Mouse (Mus musculus) heart, adult 8-10 months (tissue): ENCODE results near the gene Dock8. TPM values are rescaled to one million over a fixed set of nuclear protein-coding genes. Genes with fewer than 3 reads are reported as not detected.

Source experiments
- DNase-seq: peaks from one replicate; pipeline ENCODE4 v3.0.0; 2022; ENCODE audit warnings: low spot score
- total RNA-seq, 4 experiments: library from RNA; stranded (reverse); gene quantifications; 2 replicates each; pipeline ENCODE4 v1.2.4; 2022

Dock8 gene
- total RNA-seq, 4 experiments from 2014 or later = 17.9 to 22.7 (median 22.2) TPM

DNA sequence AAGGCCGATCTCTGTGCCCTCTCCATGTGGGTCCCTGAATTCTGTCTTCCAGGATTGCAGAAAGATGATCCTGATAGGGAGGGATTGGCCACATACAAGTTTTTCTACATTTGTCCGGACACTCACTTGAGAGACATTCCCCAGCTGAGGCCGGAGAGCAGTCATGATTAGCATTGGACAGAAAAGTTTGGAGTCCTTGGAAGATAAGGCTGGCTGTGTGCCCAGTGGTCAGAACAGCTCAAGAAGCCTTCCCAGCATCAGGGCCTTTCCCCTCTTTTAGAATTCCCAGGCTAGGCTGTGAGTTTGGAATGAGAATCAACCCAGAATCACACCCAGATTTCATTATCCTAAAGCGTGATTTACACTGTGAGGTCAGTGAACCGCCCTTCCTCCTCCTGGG lies 187.0 kb downstream of the Dock8 start:
- DNase-seq = peak; percentile 51

DNA sequence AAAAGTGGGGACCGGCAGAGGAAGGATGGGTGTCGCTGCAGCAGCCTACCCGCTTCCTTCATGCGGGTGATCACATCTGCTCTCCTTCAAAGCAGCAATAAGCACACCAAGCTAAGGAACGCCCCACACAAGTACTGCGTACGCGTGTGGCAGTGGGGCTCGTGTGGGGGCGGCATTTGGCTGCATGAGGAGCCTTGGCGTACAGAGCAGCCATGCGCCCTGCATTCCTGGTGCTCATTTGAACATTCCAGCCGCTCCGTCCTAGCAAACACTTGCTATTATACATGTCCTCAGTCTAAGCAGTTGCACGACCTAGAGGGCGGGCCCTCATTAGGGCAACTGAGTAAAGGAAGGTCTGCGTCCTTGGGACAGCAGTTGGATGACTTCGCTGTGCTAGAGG lies 188.3 kb downstream of the Dock8 start:
- DNase-seq = no peak

DNA sequence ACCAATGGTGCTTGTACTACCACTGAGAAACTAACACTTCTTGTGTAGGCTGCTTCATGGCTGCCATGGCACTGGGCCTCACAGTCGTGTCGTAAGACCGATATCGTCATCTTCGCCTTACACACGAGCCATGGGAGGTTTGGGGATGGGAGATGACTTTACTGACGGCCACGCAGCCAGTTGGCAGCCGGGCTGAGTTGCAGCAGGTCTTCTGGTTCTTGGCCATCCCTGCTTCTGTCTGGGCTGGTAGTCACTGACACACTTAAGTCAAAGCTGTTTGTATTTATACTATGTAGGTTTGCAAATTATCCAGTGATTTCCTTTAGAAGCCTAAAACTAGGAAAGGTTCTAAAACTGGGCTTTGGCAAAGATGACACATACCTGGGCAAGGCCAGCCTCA lies 194.4 kb downstream of the Dock8 start:
- DNase-seq = no peak

DNA sequence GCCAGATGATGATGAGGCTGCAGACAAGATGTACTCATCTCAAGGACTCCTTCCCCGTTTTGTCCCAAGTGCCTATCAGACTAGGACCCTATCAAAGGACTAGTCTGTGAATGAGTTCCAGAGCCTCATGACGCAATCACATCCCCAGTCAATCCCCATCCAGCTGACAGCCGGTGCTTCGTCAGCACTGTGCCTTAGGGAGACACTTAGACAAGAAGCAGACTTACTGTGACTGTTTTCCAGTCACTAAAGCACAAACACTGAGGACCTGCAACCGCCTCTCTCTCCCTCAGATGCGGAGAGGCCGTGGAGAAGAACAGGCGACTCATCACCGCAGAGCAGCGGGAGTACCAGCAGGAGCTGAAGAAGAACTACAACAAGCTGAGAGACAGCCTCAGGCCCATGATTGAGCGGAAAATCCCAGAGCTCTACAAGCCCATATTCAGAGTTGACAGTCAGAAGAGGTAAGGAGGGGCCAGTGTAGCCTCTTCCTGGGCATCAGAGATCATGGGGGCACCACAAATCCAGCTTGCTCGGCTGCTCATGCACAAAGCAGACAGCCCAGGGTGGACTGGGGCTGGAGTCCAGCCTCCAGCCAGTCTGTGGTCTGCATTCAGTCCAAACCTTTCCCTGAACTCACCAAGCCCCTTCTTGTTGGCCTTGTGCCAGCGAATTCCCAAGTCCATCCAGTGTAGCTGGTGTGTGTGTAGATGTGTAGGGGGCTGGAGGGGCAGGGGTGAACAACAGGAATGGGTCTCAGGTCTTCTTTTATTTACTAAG lies 200.9 kb downstream of the Dock8 start:
- no peak for DNase-seq

DNA sequence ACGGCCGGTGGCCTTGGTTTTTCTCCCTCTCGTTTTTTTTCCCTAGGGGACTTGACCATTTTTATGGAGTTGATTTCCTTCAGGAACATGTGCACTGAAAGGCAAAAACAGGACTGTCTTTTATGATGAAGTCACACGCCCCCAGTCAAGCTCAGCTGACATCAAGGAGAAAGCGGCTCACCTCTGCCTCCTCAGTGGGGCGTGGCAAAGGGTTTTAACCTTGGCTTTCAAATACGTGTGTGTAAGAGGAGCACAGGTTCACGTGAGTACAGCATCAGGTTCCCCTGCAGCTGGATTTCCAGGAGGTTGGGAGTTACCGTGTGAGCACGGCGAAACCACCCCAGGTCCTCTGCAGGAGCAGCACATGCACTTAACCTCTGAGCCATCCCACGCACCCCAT lies 203.7 kb downstream of the Dock8 start:
- DNase-seq = no peak

DNA sequence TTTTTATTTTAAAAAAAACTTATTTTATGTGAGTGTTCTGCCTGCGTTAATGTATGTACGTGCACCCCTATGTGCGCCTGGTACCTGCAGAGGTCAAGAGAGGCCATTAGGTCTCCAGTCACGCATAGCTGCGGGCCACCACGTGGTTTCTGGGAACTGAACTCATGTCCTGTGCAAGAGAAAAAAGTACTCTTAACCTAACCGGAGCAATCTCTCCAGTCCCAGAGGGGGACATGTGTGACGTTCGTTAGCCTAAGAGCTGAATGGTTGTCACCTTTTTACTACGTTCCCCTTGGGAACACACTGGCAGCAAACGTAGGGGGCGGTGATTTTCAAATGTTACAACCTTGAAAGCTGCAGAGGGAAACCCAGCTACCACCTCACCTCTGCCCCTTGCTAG lies 207.6 kb downstream of the Dock8 start:
- no peak for DNase-seq

DNA sequence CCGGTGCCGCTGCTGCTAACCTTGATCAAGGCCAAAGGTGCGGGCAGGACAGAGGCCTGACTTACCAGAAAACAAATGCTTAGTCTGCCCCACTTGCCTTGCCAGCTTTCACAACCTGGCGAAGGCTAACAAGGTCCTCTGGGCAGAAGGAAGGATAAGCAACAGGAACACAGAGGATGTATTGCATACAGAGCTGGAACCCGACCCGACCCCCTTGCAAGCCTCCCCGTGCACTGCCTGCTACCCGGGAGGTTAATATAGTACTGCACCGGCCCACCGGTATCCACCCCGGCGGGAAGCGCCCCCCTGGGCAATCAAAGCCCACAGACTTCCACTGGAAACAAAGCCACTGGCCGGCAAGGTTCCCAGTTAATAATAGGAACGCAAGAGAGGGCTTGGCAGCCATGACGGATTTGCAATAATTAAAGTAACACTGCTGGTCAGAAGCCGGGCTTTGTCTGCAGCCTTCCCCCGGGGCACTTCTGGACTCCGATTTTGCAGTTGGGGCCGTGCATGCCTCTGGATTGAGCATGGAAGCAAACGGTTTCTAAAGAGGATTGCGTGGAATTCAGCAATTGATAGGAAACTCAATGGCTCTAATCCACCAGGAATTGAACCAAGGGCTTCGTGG lies 208.5 kb downstream of the Dock8 start:
- peak; percentile 25 for DNase-seq

DNA sequence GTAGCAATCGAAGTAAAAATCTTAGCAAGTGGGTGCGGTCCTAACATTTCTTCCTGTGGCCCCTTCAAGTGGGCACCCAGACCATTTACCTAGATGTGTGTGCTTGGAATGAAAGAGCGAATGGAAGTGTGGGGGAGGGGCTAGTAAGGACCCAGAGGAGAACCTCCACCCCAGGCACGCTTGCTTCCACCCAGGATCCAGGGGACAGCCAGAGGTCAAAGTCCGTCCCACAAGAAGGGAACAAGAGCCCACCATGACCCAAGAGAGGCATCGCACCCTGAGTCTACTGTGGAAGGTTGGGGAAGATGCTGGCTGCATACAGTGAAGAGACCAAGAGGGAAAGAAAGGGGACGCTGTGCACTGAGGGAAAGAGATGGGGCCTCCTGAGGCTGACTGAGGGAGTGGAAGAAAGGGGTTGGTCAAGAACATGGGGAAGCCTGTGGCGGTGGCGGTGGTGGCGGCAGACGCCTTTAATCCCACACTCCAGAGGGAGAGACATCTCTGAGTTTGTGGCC lies 209.3 kb downstream of the Dock8 start:
- DNase-seq = no peak

DNA sequence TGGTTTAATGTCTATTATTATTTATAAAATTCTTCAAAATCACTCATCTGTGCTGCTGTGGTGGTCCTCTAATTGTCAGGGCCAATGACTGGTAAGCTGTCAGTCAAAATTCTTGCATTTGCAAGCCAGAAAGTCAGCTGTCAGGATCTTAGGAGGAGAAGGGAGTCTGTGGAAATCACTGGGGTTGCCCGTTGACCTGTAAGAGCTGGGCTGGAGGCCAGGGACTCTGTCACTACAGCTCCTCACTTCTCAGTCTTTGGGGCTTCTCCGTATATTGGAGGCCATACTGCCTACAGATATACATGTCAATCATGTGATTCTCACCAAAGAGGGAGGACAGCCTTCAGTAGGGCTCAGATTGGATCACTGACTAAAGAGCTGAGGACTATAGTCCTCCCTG lies 221.3 kb downstream of the Dock8 start:
- DNase-seq = no peak

DNA sequence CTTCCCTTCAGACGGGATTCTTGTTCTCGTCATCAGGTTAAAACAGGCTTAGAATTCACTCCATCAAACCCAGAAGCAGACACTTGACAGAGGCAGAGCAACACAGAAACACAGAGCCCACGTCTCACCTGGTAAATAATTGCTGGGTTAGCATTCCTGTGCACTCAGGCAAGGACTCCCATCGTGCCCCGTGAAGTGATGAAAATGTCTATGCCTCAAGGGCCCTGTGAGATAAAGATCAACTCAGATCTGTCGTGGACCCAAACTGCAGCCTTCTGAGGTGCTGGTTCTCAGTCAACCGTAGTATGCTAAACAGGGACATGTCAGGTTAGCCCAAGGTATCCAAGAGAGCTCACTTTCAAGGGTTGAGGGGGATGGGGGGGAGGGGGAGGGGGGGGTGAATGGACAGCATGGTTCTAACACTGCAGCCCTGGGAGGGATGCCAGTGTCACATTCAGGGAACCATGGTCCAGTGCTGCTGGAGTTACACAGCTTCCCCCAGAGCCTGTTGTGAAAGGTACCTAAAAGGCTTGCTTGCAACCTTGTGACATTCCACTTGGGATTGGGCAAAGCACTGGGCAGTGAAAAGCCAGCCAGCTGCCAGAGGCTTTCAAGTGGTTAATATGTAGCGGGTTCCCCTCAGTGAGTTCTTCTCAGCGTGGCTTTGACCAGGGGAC lies 222.8 kb downstream of the Dock8 start:
- no peak for DNase-seq

DNA sequence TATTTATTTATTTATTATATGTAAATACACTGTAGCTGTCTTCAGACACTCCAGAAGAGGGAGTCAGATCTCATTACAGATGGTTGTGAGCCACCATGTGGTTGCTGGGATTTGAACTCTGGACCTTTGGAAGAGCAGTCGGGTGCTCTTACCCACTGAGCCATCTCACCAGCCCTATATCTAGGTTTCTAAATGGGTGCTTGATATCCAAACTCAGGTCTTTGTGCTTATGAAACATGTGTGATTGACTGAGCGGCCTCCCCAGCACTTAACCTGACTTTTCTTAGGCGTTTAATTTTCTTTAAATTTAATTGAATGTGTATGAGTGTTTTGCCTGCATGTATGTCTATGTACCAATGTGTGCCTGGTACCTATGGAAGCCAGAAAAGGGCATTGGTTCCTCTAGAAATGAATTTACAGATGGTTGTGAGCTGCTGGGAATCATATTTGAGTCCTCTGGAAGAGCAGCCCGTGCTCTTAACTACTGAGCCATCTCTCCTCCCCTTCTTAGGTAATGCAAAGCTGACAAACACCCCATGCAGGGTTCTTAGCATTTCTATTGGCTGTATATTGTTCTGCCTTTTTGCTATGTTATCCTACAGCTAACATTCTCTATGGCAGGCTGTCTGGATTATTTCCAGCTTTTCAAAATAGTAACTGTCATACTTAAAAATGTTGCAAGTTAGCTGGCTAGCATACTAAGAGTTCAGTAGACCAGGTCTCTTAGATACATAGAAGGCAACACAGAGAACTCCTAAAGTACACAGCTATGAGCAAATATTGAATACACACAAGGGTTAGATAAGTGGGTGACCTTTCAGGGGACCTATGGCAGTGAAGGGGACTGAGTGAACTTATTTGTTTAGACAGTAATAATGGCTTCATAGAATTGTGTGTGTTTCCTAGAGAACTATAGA lies 231.0 kb downstream of the Dock8 start:
- DNase-seq = no peak

DNA sequence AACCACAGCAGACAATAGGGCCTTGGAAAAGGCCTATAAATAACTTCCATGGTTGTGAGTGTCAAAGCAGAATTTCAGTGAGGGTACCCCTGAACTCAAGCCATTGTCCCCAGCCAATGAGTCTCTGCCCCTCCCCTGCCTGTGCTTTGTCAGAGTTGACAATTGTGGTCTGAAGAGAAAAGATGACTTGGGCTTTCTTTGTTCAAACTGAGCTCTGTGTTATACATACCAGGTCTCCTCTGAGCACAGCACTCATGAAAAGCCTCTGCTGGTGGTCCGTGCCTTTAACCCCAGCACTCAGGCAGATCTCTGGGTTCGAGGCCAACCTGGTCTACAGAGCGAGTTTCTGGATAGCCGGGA lies 231.6 kb downstream of the Dock8 start:
- DNase-seq = no peak

DNA sequence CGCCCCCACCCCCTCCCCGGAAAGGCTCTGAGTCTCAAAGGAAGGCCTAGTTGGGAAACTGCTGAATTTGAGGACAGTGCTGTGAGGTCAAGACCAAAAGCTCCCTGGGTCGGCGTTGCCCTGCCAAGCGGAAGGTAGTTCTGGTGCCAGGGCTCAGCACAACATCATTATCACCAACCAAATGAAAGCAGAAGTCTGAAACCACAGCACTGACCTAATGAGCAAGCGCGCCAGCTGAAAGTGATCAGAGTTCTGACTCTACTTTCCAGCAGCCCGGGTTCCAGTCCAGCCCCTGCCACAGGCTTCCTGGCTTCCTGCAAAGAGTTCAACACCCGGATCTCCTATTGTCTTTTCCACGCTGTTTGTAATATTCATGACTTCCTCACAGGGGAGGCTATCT lies 232.7 kb downstream of the Dock8 start:
- DNase-seq = no peak

DNA sequence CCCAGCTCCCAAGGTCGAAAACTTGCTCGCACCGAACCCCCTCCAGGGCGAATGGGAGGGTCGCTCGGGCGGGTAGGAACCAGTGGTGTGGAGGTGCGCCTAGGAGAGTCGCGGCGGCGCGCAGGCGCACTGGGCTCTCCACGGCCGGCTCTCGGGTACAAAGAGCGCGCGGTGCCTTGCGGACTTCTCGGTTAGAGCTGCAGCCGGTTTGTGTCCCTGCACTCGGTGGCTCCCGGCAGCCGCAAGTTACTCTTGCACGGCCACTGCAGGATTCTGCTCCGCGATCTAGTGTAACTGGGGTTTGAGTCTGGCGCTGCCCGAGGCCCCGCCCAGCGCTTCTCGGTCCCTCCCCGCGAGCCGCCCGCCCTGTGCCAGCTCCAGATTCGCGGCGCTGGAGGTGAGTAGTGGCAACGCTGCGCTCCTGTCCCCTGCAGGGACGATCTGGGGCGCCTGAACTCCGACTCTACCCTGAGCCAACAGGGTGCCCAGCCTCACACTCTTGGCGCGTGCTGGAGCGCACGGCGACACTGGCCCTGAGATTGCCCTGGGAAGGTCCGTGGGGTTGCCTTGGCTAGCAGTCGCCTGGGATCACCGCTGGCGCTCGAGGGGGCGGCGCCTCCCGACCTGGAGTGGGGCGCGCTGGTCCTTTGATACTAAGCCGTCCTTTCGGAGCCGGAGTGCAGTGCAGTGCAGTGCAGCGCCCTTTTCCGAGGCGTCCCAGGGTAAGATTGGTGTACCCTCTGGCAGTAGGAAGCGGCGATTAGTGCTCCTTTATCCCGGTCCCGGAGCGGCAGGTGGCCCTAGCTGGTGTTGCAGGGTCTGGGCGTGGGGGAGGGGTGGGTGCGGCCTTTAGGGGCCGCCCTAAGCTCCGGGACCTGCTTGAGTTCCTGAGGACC lies 237.5 kb downstream of the Dock8 start, which contains the start of gene Kank1:
Gene Kank1, plus strand, starts transcription at position 380 of the 896 bp plus-strand sequence.
- peak; percentile 43 for DNase-seq

DNA sequence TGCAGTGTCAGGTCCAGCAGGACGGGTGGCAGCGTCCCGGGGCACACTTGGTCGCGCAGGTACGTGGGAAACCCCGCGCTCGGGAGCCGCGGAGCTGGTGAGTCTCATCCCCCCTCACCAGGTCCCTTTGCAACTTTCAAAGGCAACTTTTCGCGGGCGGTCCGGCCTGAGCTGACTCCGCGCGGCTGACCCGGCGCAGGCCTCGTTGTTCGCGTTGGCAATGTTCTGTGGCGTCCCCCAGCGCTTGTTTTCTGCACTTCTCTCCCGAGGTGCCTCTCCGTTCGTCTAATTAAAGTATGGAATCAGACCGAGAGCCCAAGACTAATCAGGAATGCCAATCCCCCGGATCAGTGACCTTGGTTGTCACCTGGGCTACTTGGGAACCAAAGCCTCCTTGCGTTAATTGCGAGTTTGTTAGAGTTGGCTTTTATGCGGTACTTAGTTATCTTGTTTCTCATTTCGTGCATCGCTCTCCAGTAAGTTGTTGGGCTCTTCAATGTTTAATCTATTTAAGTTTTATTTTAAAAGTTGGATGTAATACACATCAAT lies 238.2 kb downstream of the Dock8 start:
- DNase-seq = no peak

DNA sequence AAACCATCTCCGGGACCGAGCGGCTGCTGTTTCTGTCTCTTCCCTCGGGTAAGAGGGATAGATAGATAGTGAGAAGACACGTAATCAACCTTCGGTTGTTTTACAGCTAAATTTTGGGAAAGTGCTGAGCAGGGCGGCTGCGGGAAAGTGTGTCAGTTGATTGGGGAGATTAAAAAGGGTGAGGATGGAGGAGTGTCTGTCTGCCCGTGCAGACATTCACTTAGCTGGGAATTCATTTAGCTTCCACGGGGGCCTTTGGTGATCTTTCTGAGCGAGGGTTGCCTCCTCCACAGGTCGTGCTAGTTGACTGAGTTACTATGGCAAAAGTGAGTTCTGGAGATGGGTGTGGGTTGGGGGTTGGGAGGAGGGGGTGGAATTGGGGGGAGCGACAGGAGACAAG lies 238.8 kb downstream of the Dock8 start:
- DNase-seq = no peak

DNA sequence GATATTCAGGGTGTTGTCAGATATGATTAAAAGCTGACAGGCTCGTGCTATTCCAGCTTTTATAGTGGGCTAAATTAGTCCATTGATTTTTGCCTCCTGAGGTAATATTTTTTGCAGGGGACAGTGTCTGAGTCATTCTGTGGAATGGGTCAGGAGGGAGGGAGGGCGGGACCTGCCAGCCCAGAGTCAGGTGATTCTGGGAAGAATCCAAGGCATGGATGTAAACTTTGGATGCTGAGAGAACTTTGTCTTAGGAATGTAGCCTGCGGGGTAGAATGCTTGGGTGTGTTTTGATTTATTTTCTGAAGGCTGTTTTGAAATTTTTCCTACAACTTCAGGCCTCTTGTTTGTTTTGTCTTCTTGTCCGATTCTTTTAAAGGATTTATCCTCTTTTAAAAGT lies 244.2 kb downstream of the Dock8 start:
- DNase-seq = no peak

DNA sequence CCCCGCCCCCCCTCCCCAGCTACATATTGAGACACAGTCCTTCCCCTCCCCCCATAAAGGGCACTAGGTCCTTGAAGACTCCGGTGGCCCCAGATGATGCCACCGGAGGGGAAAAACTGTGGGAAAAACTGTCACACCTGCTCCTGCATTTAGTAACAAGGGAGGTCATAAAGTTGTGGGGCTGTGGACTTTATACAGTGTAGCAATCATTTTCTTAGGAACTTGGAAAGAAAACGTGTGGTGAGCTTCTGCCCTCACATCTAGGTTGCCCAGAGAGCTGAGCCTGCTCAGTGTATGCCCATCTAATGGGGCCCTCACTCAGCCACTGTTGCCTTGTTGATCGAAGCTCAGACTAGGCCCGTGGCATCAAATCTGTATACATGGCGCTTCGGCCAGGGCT lies 246.7 kb downstream of the Dock8 start:
- no peak for DNase-seq

DNA sequence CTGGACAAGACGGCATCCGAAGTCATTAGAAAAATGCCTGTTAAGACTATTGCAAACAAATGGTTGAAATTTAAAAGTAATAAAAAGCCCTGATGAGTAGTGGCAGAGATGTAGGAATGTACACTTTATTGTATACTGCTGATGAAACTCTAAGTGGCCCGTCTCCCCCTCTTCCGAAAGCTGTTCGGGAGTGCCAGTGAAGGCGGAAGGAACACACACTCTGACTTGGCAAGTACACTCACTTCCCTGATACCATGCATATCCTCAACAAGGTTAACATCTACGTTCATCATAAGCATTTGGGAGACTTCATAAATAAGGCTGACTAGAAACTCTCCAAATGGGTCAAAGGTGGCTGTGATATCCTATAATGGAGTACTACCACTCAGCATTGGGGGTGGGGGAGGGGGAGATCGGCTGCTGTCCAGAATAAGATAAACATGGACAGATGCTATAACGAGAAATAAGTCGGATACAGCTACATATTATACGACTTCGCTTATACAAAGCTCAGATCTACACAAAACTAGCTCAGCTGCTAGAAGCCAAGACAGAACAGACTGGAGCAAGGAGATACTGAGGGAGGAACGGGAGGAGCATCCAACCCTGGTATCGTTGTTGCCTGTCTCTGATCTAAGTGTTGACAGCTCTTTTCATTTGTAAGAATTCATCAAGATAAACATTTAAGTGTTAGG lies 248.7 kb downstream of the Dock8 start:
- no peak for DNase-seq

DNA sequence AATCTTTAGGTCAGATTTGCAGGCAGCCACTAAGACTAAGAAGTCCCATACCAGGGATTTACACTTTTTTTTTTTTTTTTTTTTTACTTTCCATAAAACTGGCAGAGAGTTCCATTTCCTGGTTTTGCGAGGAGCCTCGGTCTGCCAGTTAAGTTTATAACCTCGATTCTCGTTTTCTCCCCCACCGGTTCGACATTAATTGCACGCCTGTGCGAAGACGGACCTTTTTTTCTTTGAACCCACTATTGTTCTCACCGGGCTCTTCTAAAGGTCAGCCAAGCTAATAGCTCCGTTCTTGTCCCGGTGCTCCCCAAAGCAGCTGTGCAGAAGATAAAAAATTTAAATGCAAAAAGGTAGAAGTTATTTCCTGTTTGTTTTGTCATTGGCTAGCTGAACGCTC lies 249.9 kb downstream of the Dock8 start:
- DNase-seq = no peak
